Mouse (Mus musculus) heart, embryonic 14.5 days (tissue): Measurements from ENCODE around the gene Cd6. TPM values are rescaled to one million over a fixed set of nuclear protein-coding genes. Genes with fewer than 3 reads are reported as not detected.

ENCODE experiments used
- ATAC-seq: fragments of 200-750 bp; cut with Nextera tagmentation; 2 replicates; pipeline ENCODE4 v1.8.0; 2017; ENCODE audit warnings: low read depth, moderate TSS enrichment; ENCODE audit not compliant: insufficient number of reproducible peaks, insufficient read depth, low FRiP score
- H3K27ac ChIP-seq, 2 experiments: fragments of 200-500 bp in 1 of 2; fragments of 300-500 bp in 1 of 2; sonication (generic) in 1 of 2; replicated peaks in 1 of 2; 2 replicates each; pipeline ENCODE4 v1.5.1; 2012 to 2014; ENCODE audit warnings: low read depth in 2 of 2, low read length in 2 of 2, control low read depth in 1 of 2, mild to moderate bottlenecking in 1 of 2, mixed read lengths in 1 of 2; ENCODE audit not compliant: control insufficient read depth in 1 of 2, insufficient read depth in 1 of 2
- H3K27me3 ChIP-seq: fragments of 300-500 bp; sonication (generic); 2 replicates; pipeline ENCODE4 v1.6.1; 2014; ENCODE audit warnings: mild to moderate bottlenecking, low read length, control low read depth; ENCODE audit not compliant: control insufficient read depth, insufficient read depth
- H3K36me3 ChIP-seq: fragments of 300-500 bp; sonication (generic); 2 replicates; pipeline ENCODE4 v1.6.1; 2014; ENCODE audit warnings: mild to moderate bottlenecking, control low read depth, low read length, mixed read lengths; ENCODE audit not compliant: control insufficient read depth, insufficient read depth
- H3K4me1 ChIP-seq, 2 experiments: fragments of 200-500 bp in 1 of 2; fragments of 300-500 bp in 1 of 2; sonication (generic) in 1 of 2; 2 replicates each; pipeline ENCODE4 v1.6.1; 2012 to 2014; ENCODE audit warnings: low read length in 2 of 2, control low read depth in 1 of 2, mixed read lengths in 1 of 2; ENCODE audit not compliant: control insufficient read depth in 2 of 2, insufficient read depth in 2 of 2
- H3K4me2 ChIP-seq: fragments of 300-500 bp; sonication (generic); 2 replicates; pipeline ENCODE4 v1.6.1; 2014; ENCODE audit warnings: mild to moderate bottlenecking, low read length
- H3K4me3 ChIP-seq, 2 experiments: fragments of 200-500 bp in 1 of 2; fragments of 300-500 bp in 1 of 2; sonication (generic) in 1 of 2; 2 replicates each; pipeline ENCODE4 v1.5.1; 2012 to 2014; ENCODE audit warnings: low read length in 2 of 2, mild to moderate bottlenecking in 2 of 2, control low read depth in 1 of 2, low read depth in 1 of 2, moderate library complexity in 1 of 2; ENCODE audit not compliant: control insufficient read depth in 1 of 2, insufficient read depth in 1 of 2
- H3K9ac ChIP-seq: fragments of 300-500 bp; sonication (generic); 2 replicates; pipeline ENCODE4 v1.6.1; 2014; ENCODE audit warnings: mild to moderate bottlenecking, low read length
- H3K9me3 ChIP-seq: fragments of 300-500 bp; sonication (generic); 2 replicates; pipeline ENCODE4 v1.6.1; 2016; ENCODE audit warnings: low read length, control low read depth; ENCODE audit not compliant: control insufficient read depth
- WGBS: fragments of 180-500 bp; shearing (Covaris S2); extraction: QIAGEN DNeasy Blood & Tissue Kit; methylation state at CpG from one replicate; pipeline ENCODE4 v1.1.7; 2014; 5-methylcytosine and 5-hydroxymethylcytosine counted together
- polyA plus RNA-seq: library from polyadenylated mRNA; unstranded; fragments of >200 nt; fragmentation: Nextera tagmentation; extraction: Ambion mirVana; gene quantifications from 2 replicates; pipeline ENCODE4 v1.2.1, GENCODE M21; 2014

The Cd6 gene
- polyA plus RNA-seq, 1 experiment from 2014 or later = not detected

- Histone ChIP-seq H3K4me1 (peaks cover 10 to 20% of the 10 kb centered on the region in 2 experiments), H3K27me3 (no peaks in the 10 kb centered on the region), H3K36me3 (no peaks in the 10 kb centered on the region), H3K4me3 (no peak overlapping the region), H3K4me2 (no peak overlapping the region), H3K9me3 (no peaks in the 10 kb centered on the region), H3K27ac (no peak overlapping the region), H3K9ac (no peak overlapping the region)
- WGBS = 81% methylated on average over 10 of the region's 10 CpGs
- ATAC-seq = no peak
Observed at GRCm38 (mm10) chr19:10784796-10785459, 44.9 kb downstream of the Cd6 start.

- Histone ChIP-seq H3K4me1 (peaks cover 10 to 20% of the 10 kb centered on the region in 2 experiments), H3K9me3 (no peaks in the 10 kb centered on the region), H3K36me3 (no peaks in the 10 kb centered on the region), H3K9ac (no peak overlapping the region), H3K27me3 (no peaks in the 10 kb centered on the region), H3K4me2 (no peak overlapping the region), H3K4me3 (no peak overlapping the region), H3K27ac (no peak overlapping the region)
- ATAC-seq = no peak
- 41% methylated on average over 3 of the region's 3 CpGs for WGBS
Observed at GRCm38 (mm10) chr19:10784061-10784460, 45.8 kb downstream of the Cd6 start.

DNA sequence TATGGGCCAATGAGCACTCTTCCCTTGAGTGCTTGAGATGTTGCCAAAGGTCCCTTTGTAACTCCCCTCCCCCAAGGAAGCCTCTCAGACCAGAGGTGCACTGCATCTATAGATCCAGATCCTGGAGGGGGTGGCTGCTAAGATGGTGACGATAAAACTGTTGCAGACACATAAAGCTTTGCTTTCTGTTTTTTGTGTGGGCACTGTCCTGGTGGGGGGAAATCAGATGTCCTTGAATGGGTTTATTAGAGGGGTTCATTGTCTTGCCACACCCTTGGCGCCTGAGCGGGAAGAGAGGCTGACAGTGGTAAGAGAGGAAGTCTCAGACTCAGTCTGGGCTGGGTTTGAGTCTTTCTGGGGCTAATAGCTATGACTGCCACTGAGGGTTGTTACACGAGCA is 46.7 kb downstream of the Cd6 start:
- no peak overlapping the region for H3K9ac ChIP-seq
- no peak overlapping the region for H3K4me3 ChIP-seq
- H3K36me3 ChIP-seq = no peaks in the 10 kb centered on the region
- no peak overlapping the region for H3K27ac ChIP-seq
- no peaks in the 10 kb centered on the region for H3K9me3 ChIP-seq
- no peak for ATAC-seq
- peaks cover 10 to 20% of the 10 kb centered on the region in 2 experiments for H3K4me1 ChIP-seq
- 84% methylated on average over 4 of the region's 4 CpGs for WGBS
- no peak overlapping the region for H3K4me2 ChIP-seq
- no peaks in the 10 kb centered on the region for H3K27me3 ChIP-seq

GRCm38 (mm10) chr19:10781641-10782040 is 48.2 kb downstream of the Cd6 start:
- H3K9ac ChIP-seq = peak overlapping the region; percentile 16; the same call in 1 of the 2 replicates
- H3K36me3 ChIP-seq = no peaks in the 10 kb centered on the region
- H3K4me2 ChIP-seq = no peak overlapping the region
- no peak for ATAC-seq
- 42% methylated on average over 4 of the region's 4 CpGs for WGBS
- H3K9me3 ChIP-seq = no peaks in the 10 kb centered on the region
- H3K4me3 ChIP-seq = no peak overlapping the region
- H3K27ac ChIP-seq = peak overlapping the region in 1 of 2 experiments; percentile 30; a peak in 2 of 4 replicates
- H3K27me3 ChIP-seq = no peaks in the 10 kb centered on the region
- H3K4me1 ChIP-seq = peaks cover 10 to 20% of the 10 kb centered on the region in 2 experiments

- Histone ChIP-seq H3K36me3 (no peaks in the 10 kb centered on the region), H3K9ac (no peak overlapping the region), H3K4me3 (no peak overlapping the region), H3K27me3 (no peaks in the 10 kb centered on the region), H3K9me3 (no peaks in the 10 kb centered on the region), H3K27ac (no peak overlapping the region), H3K4me1 (peaks cover 9 to 15% of the 10 kb centered on the region in 2 experiments), H3K4me2 (no peak overlapping the region)
- WGBS = 82% methylated on average over 4 of the region's 4 CpGs
- ATAC-seq = no peak
Observed at GRCm38 (mm10) chr19:10776906-10777305, 53.0 kb downstream of the Cd6 start.

GRCm38 (mm10) chr19:10774141-10774540 is 55.7 kb downstream of the Cd6 start:
- no peaks in the 10 kb centered on the region for H3K27me3 ChIP-seq
- no peaks in the 10 kb centered on the region for H3K9me3 ChIP-seq
- 91% methylated on average over 6 of the region's 6 CpGs for WGBS
- H3K4me3 ChIP-seq = no peak overlapping the region
- H3K4me2 ChIP-seq = no peak overlapping the region
- H3K9ac ChIP-seq = no peak overlapping the region
- H3K36me3 ChIP-seq = no peaks in the 10 kb centered on the region
- peaks cover 11 to 17% of the 10 kb centered on the region in 2 experiments for H3K4me1 ChIP-seq
- no peak overlapping the region for H3K27ac ChIP-seq
- ATAC-seq = no peak

DNA sequence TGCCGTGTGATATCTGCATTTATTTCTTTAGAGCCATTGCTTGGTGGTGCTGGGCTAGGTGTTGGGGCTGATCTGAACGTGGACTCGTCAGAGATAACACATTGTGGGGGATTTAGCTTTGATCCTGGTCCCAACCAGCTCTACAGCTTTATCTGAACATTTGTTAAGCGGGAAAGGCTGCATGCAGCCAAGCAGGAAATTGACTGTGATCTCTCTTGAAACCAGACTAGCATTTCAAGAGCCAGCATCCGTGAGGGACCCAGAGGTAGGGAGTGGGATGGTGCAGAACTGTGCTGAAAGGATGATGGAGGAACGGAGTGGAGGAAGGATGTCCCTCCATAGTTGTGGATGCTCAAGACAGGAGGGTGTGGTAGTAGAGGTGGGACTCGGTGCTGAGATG is 56.5 kb downstream of the Cd6 start:
- no peak overlapping the region for H3K9ac ChIP-seq
- WGBS = 46% methylated on average over 7 of the region's 7 CpGs
- no peak overlapping the region for H3K27ac ChIP-seq

GRCm38 (mm10) chr19:10772866-10773265 is 57.0 kb downstream of the Cd6 start:
- no peaks in the 10 kb centered on the region for H3K27me3 ChIP-seq
- no peak overlapping the region for H3K4me2 ChIP-seq
- H3K9me3 ChIP-seq = no peaks in the 10 kb centered on the region
- ATAC-seq = no peak
- no peak overlapping the region for H3K4me3 ChIP-seq
- no peaks in the 10 kb centered on the region for H3K36me3 ChIP-seq
- H3K4me1 ChIP-seq = peaks cover 19 to 28% of the 10 kb centered on the region in 2 experiments
- no peak overlapping the region for H3K27ac ChIP-seq
- WGBS = 87% methylated on average over 10 of the region's 10 CpGs
- H3K9ac ChIP-seq = no peak overlapping the region

More for the DNA sequence above, 56.5 kb downstream of the Cd6 start:
- H3K9me3 ChIP-seq = no peaks in the 10 kb centered on the region
- no peaks in the 10 kb centered on the region for H3K36me3 ChIP-seq
- H3K4me1 ChIP-seq = peaks cover 19 to 24% of the 10 kb centered on the region in 2 experiments
- H3K4me2 ChIP-seq = no peak overlapping the region
- no peak for ATAC-seq
- H3K4me3 ChIP-seq = no peak overlapping the region
- H3K27me3 ChIP-seq = no peaks in the 10 kb centered on the region
